Mouse (Mus musculus) layer of hippocampus, adult 9-11 months (tissue): ENCODE measurements around the gene Cdc42.

Source experiments
- DNase-seq: peaks from one replicate; pipeline ENCODE4 v3.0.0; 2022

Gene Cdc42

GRCm38 (mm10) chr4:137315061-137315460 is 42.5 kb downstream of the Cdc42 start:
- no peak for DNase-seq

- no peak for DNase-seq
Measured at GRCm38 (mm10) chr4:137314561-137314960, 43.0 kb downstream of the Cdc42 start.

- no peak for DNase-seq
Measured at GRCm38 (mm10) chr4:137313511-137313910, 44.0 kb downstream of the Cdc42 start.

- no peak for DNase-seq
Measured at GRCm38 (mm10) chr4:137308377-137308776, 49.1 kb downstream of the Cdc42 start.

GRCm38 (mm10) chr4:137306991-137307706 is 50.4 kb downstream of the Cdc42 start:
- DNase-seq: no peak

- DNase-seq: no peak
Measured at GRCm38 (mm10) chr4:137306577-137306888, 51.0 kb downstream of the Cdc42 start.

- no peak for DNase-seq
Measured at GRCm38 (mm10) chr4:137305831-137306576, 51.5 kb downstream of the Cdc42 start.

GRCm38 (mm10) chr4:137305066-137305465 is 52.5 kb downstream of the Cdc42 start:
- no peak for DNase-seq

GRCm38 (mm10) chr4:137304106-137304505 is 53.4 kb downstream of the Cdc42 start:
- DNase-seq: no peak

GRCm38 (mm10) chr4:137301635-137302034 is 55.9 kb downstream of the Cdc42 start:
- no peak for DNase-seq

GRCm38 (mm10) chr4:137300227-137300626 is 57.3 kb downstream of the Cdc42 start:
- no peak for DNase-seq

- no peak for DNase-seq
Measured at GRCm38 (mm10) chr4:137298406-137298805, 59.1 kb downstream of the Cdc42 start.

GRCm38 (mm10) chr4:137297611-137298010 is 59.9 kb downstream of the Cdc42 start:
- DNase-seq: no peak

- DNase-seq: no peak
Measured at GRCm38 (mm10) chr4:137294951-137295350, 62.6 kb downstream of the Cdc42 start.

- no peak for DNase-seq
Measured at GRCm38 (mm10) chr4:137294474-137294873, 63.0 kb downstream of the Cdc42 start.

- DNase-seq: no peak
Measured at GRCm38 (mm10) chr4:137294032-137294431, 63.5 kb downstream of the Cdc42 start.

- no peak for DNase-seq
Measured at GRCm38 (mm10) chr4:137292625-137293024, 64.9 kb downstream of the Cdc42 start.

GRCm38 (mm10) chr4:137290250-137290649 is 67.3 kb downstream of the Cdc42 start:
- peak; percentile 36 for DNase-seq

- DNase-seq: no peak
Measured at GRCm38 (mm10) chr4:137289701-137290100, 67.8 kb downstream of the Cdc42 start.

- no peak for DNase-seq
Measured at GRCm38 (mm10) chr4:137287818-137288217, 69.7 kb downstream of the Cdc42 start.

GRCm38 (mm10) chr4:137287206-137287605 is 70.3 kb downstream of the Cdc42 start:
- DNase-seq: no peak

GRCm38 (mm10) chr4:137286662-137286953 is 70.9 kb downstream of the Cdc42 start:
- DNase-seq: no peak

- no peak for DNase-seq
Measured at GRCm38 (mm10) chr4:137285876-137286661, 71.5 kb downstream of the Cdc42 start.

GRCm38 (mm10) chr4:137283407-137283732 is 74.2 kb downstream of the Cdc42 start:
- DNase-seq: no peak
